Mouse (Mus musculus) splenic B cell, adult 2 months (primary cell): ENCODE measurements at regions not wholly inside any gene's neighbourhood (a gene's known extent, or its start where the extent isn't known, plus 50 kb on each side); places are given as distances from the start of the nearest gene placed in this dataset.

Source experiments
- DNase-seq: peaks from one replicate; pipeline ENCODE4 v3.0.0-alpha.2; 2011; ENCODE audit warnings: low read depth, low spot score
- H3K27me3 ChIP-seq: 2 replicates; pipeline ENCODE4 v1.6.1; 2012; ENCODE audit warnings: mild to moderate bottlenecking, low read length, moderate library complexity, mixed read lengths; ENCODE audit not compliant: control insufficient read depth, poor library complexity, insufficient read depth, severe bottlenecking
- H3K36me3 ChIP-seq: 2 replicates; pipeline ENCODE4 v1.6.1; 2012; ENCODE audit warnings: mild to moderate bottlenecking, low read length, moderate library complexity, mixed read lengths; ENCODE audit not compliant: control insufficient read depth, poor library complexity, insufficient read depth, severe bottlenecking

GRCm38 (mm10) chr16:29706996-29707395 lies 127.9 kb downstream of the Opa1 start:
- no peak for DNase-seq
- H3K27me3 ChIP-seq: no peaks in the 10 kb centered on the region
- no peaks in the 10 kb centered on the region for H3K36me3 ChIP-seq

DNA sequence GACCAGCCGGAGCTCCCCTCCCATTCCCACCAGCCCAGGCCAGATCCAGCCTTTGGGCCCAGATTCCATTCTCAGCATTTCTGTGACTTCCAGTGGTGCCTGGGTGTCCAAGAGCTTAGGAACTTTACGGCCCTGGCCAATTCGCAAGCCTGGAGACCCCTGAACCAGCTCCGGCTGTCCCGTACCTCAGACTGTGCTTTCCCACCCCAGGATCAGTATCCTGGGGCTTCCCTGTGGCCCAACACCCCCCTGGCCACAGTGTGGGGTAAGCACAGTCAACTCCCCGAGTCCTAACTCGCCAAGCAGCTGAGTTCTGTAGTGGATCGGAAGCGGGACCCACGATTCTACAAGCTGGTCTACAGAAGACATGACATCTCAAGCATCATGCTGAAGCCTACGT lies 128.5 kb downstream of the Opa1 start:
- H3K36me3 ChIP-seq: no peaks in the 10 kb centered on the region
- DNase-seq: no peak
- no peaks in the 10 kb centered on the region for H3K27me3 ChIP-seq

DNA sequence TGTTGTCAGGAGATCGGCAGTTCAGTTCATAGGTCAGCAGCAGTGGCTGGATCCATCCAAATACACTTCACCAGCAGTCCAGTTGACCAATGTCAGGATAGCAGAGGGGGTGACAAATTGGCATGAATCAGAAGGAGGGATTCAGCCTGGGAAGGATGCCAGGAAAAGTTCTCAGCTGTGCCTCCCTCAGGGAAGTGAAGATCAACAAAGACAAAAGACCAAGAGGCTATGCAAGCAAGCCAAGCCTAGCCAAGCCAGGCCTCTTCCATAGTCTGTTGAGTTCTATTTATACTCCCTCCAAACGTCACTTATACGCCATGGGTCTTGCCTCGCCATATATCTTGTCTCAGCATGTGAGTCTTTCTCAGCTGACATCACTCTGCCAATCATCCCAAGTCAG lies 129.9 kb downstream of the Opa1 start:
- no peak for DNase-seq
- no peaks in the 10 kb centered on the region for H3K36me3 ChIP-seq

DNA sequence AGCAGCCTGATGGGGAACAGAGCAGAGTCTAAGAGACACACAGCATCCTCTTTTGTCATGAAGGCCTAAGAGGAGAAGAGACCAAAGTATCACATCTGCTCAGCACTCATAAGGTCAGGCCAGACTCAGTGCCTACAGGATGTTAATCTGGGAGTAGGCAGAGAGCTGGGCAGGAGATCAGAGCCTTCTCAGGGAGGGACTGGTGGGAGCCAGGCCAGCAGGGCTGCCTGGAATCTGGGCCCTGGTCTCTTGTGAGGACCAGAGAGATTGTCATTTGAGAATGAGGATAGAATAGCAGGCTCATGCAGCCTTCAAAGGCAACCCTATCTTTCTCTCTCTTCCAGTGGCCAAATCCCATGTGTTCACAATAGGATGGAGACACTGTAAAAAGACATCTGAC lies 132.3 kb downstream of the Opa1 start:
- Histone ChIP-seq H3K27me3 (no peaks in the 10 kb centered on the region), H3K36me3 (no peaks in the 10 kb centered on the region)
- no peak for DNase-seq

More for the DNA sequence above, 129.9 kb downstream of the Opa1 start:
- no peaks in the 10 kb centered on the region for H3K27me3 ChIP-seq

GRCm38 (mm10) chr16:29711912-29712681 lies 133.0 kb downstream of the Opa1 start:
- Histone ChIP-seq H3K36me3 (no peaks in the 10 kb centered on the region), H3K27me3 (no peaks in the 10 kb centered on the region)
- no peak for DNase-seq

DNA sequence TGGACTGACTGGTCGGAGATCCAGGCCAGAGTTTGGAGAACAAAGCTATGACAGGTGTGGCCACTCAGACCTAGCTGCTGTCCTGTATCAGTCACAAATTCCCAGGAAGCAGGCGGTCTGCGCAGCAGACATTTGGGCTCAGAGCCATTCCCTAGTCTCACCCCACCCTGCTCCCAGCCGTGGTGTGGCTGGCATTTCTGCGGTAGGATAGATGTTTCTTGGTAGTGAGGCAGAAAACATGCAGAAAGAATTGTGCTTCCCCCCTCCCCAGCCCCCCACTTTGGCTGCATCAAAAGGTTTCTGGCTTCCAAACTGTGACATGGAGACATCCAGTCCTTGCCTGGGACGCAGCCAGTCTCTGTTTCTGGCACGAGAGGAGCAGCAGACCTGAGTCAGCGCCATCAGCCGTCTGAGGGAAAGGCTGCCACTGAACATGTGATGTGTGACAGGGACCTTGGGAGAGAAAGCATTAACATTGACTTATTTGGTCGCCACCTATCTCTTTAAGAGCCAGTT lies 135.5 kb downstream of the Opa1 start:
- Histone ChIP-seq H3K36me3 (no peaks in the 10 kb centered on the region), H3K27me3 (no peaks in the 10 kb centered on the region)
- no peak for DNase-seq

DNA sequence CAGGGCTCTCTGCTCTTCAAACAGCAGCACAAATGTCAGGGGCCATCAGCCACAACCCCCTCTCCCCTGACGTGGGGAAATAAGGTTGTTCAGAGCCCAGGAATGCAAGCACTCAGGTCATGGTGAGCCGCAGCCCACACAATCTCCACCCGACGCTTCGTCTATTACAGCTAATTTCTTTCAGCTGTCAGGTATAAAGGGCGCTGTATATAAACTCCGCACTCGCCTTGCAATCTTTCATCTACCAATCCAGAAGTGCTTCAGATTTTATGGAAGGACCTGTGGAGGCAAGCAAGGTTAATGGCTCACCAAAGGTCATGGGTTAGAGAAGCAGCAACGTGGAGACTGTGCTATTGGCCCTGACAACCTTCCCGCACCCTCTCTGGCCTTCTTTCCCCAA lies 139.8 kb downstream of the Opa1 start:
- Histone ChIP-seq H3K36me3 (no peaks in the 10 kb centered on the region), H3K27me3 (no peaks in the 10 kb centered on the region)
- no peak for DNase-seq

DNA sequence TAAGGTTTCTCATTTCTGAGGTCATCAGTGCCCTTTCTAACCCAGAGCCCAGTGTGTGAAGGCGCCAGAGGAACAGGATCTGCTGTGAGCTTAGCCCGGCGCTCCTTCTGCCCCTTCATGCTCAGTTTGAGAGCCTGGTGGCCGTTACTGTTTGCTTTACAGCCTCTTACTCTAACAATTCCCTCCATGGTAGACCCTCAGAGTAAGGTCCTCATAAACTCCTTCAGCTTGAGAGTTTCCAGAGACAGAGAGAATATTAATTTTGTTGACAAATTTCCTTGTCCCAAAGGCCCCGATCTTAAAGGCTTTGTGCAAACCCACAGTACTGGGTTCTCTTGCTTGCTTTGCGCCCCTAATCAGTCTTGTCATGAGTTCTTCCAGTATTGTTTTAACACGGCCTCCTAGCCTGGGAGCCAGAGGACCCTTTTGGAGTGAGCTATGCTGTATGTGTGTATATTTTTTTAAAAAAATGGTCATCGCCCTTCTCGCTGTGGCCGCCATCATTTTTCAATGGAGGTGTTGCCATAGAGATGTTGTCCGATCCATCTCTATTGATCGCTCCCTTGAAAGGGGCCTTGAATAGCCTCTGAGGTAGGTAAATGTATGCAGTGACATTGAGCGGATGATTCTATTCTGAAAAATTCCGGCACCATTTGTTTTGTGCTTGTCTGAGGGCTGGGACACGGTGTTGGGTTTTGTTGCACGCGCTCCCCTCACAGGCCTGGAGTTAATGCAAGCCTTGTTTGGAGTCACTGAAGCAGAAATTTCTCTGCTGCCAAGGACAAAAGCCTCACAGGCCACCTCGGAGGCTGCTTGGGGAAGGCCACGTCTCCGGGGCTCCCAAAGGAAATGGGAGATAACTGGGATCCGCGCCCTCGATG lies 140.7 kb downstream of the Opa1 start:
- Histone ChIP-seq H3K27me3 (no peaks in the 10 kb centered on the region), H3K36me3 (no peaks in the 10 kb centered on the region)
- no peak for DNase-seq

DNA sequence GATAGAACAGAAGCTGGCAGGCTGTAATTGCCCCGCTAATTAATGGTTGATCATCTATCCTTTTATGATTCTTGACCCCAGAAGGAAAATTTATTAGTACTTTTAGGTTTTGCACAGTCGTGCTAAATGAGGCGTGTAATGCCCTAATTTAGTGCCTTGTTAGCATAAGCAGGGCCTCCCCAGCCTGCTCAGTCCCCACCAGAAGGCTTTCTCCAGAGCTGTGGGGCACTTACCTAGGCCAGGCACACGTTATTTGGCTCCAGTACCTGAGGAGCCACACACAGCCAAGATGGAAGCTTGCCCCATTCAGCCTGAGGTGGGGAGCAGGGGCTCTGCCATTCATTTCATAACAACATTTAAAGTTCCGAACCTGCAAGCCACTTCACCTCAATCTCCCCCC lies 146.0 kb downstream of the Opa1 start:
- Histone ChIP-seq H3K36me3 (no peaks in the 10 kb centered on the region), H3K27me3 (no peaks in the 10 kb centered on the region)
- DNase-seq: no peak

- no peaks in the 10 kb centered on the region for H3K36me3 ChIP-seq
- no peaks in the 10 kb centered on the region for H3K27me3 ChIP-seq
- DNase-seq: no peak
These were observed 146.4 kb downstream of the Opa1 start for GRCm38 (mm10) chr16:29725563-29725962.

- DNase-seq: peak; percentile 84
- H3K27me3 ChIP-seq: no peaks in the 10 kb centered on the region
- no peaks in the 10 kb centered on the region for H3K36me3 ChIP-seq
These were observed 148.3 kb downstream of the Opa1 start for GRCm38 (mm10) chr16:29727397-29727796.

DNA sequence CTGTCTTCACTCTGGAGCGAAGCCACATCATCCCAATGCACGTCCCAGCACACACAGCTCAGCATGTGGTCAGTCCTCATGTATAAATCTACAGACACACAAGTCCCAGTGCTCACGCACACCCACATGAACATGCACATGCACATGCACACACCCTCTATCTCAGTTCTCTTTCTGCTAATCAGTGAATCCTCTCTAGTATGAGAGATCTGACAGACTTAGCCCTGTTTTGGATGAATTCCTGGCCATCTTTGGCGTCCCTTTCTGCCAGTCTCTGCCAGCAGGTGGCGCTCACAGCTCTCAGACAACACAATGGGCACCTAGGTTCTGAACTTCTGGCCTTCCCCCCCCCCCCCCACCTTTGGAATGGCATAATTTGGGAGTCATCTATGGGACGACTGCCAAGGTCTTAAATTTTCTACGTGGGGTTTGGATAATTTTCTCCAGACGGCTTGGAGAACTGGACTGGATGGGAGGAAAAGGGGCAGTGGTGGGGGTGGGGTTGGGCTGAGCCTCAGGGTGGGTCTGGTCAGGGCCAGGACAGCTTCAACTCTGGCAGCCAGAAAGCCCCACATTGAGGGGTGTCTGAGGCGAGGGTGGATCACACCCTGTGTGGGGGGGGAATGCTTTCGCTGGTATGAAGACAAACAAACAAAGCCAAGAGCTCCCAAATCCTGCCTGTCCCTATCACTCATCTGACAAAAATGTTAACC lies 149.8 kb downstream of the Opa1 start:
- peak; percentile 87 for DNase-seq
- H3K27me3 ChIP-seq: no peaks in the 10 kb centered on the region
- H3K36me3 ChIP-seq: no peaks in the 10 kb centered on the region

- no peak for DNase-seq
- Histone ChIP-seq H3K36me3 (no peaks in the 10 kb centered on the region), H3K27me3 (no peaks in the 10 kb centered on the region)
These were observed 150.9 kb downstream of the Opa1 start for GRCm38 (mm10) chr16:29730010-29730409.

DNA sequence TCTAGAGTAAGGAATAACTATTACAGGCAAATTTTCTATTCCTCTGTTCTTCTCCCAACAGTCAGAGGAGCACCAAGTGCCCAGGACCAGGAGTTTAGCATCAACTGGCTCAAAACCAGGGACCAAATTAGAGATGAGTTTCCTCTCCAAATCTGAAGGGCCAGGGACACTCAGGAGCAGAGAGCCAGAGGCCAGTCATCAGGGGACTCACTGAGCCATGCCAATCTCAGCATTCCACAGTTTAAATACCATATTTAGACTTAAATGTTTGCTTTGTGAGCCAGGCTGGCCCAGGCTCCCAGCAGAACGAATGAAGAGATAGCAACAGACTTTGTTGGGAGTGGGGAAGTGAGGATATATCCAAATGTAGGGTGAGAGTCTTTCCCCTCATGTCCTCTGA lies 153.8 kb downstream of the Opa1 start:
- DNase-seq: no peak
- H3K27me3 ChIP-seq: no peaks in the 10 kb centered on the region
- H3K36me3 ChIP-seq: no peaks in the 10 kb centered on the region

DNA sequence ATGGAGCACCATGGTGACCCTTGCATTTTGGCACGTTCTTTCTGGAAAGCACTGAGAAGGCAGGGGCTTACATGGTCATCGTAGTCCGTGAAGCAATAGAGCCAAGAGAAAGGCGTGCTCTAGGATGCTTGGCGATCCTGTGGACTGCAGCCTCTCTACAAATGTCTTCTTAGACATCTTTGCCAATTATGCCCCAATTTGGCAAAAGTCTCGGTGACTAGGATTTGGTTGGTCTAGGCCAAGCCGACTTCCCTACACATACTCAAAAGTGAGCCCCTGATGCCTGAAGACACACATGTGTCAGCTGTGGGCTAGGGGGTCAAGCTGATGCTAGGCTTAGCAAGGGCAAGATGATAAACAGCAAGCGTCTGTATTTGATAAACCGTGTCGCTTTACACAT lies 154.7 kb downstream of the Opa1 start:
- no peaks in the 10 kb centered on the region for H3K36me3 ChIP-seq
- H3K27me3 ChIP-seq: no peaks in the 10 kb centered on the region
- DNase-seq: no peak
